Mouse (Mus musculus) kidney, adult 2 months (tissue): ENCODE measurements around the gene Cacna2d1.

ENCODE experiments used
- CTCF ChIP-seq: fragments of 200-500 bp; conservative IDR thresholded peaks from 2 replicates; pipeline ENCODE4 v1.5.1; 2011; ENCODE audit warnings: low read depth, mild to moderate bottlenecking, control low read depth, low read length, moderate library complexity, mixed read lengths; ENCODE audit not compliant: insufficient read depth, insufficient read length
- POLR2A ChIP-seq: fragments of 200-500 bp; IDR thresholded peaks from one replicate; pipeline ENCODE4 v1.6.1; 2011; ENCODE audit warnings: low read depth, low read length, control low read depth

DNA sequence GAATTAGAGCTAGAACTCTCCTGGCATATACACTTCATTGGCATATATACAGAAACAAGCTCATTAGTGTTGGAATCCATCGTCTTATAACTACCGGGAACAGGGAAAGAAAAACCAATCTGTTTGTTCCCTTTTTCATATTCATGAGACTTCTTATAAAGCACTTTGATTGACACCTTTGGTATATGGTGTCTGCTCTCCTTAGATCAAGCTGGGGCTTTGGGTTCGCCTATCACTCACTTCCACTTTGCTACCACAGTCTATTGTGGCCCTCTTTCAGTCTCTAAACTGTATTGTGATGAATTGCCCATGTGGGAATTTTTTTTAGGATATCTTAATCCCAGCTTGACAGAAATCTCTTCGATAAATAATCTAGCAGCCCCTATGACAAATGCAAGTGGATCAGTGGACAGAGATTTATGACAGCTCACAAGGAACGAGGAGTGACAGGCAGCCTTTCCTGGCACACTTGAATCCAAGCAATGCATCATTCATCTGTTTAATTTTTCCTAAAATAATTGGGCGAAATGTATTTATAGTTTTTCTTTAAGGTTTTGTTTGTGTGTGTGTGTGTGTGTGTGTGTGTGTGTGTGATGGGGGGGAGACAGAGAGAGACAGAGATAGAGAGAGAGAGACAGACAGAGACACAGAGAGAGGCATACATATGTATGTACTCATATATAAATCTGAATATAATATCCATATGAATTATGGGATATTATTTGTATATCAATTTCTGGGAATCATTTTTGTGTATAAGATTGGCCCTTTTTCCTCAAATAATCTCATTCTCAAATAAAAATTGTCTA is 200.0 kb downstream of the Cacna2d1 start:
- TF ChIP-seq POLR2A, result no peak
- no peak for TF ChIP-seq CTCF
